Mouse (Mus musculus) hindbrain, embryonic 12.5 days (tissue): ENCODE results near the gene Fbxl17. TPM values are rescaled to one million over a fixed set of nuclear protein-coding genes. Genes with fewer than 3 reads are reported as not detected.

ENCODE experiments used
- ATAC-seq: fragments of 200-750 bp; cut with Nextera tagmentation; 2 replicates; pipeline ENCODE4 v1.8.0; 2017; ENCODE audit warnings: moderate TSS enrichment; ENCODE audit not compliant: low FRiP score
- H3K27ac ChIP-seq: fragments of 300-500 bp; sonication (generic); 2 replicates; pipeline ENCODE4 v1.5.1; 2016; ENCODE audit warnings: mild to moderate bottlenecking
- H3K27me3 ChIP-seq: fragments of 300-500 bp; sonication (generic); 2 replicates; pipeline ENCODE4 v1.6.1; 2016; ENCODE audit warnings: mild to moderate bottlenecking
- H3K36me3 ChIP-seq: fragments of 300-500 bp; sonication (generic); 2 replicates; pipeline ENCODE4 v1.6.1; 2016; ENCODE audit warnings: mild to moderate bottlenecking
- H3K4me1 ChIP-seq: fragments of 300-500 bp; sonication (generic); 2 replicates; pipeline ENCODE4 v1.6.1; 2016
- H3K4me2 ChIP-seq: fragments of 300-500 bp; sonication (generic); replicated peaks from 2 replicates; pipeline ENCODE4 v1.6.1; 2016; ENCODE audit warnings: mild to moderate bottlenecking
- H3K4me3 ChIP-seq: fragments of 300-500 bp; sonication (generic); 2 replicates; pipeline ENCODE4 v1.5.1; 2016; ENCODE audit warnings: mild to moderate bottlenecking
- H3K9ac ChIP-seq: fragments of 300-500 bp; sonication (generic); 2 replicates; pipeline ENCODE4 v1.6.1; 2016; ENCODE audit warnings: mild to moderate bottlenecking, moderate library complexity
- H3K9me3 ChIP-seq: fragments of 300-500 bp; sonication (generic); replicated peaks from 2 replicates; pipeline ENCODE4 v1.6.1; 2016; ENCODE audit warnings: mild to moderate bottlenecking
- WGBS: fragments of 180-500 bp; shearing (Covaris S2); methylation state at CpG from one replicate; pipeline ENCODE4 v1.1.7; 2016; 5-methylcytosine and 5-hydroxymethylcytosine counted together
- polyA plus RNA-seq: library from polyadenylated mRNA; unstranded; fragments of >200 nt; fragmentation: Nextera tagmentation; extraction: Ambion mirVana; gene quantifications from 2 replicates; pipeline ENCODE4 v1.2.1, GENCODE M21; 2016

Fbxl17 gene
- polyA plus RNA-seq, 1 experiment from 2014 or later = 10.3 TPM

GRCm38 (mm10) chr17:63166692-63167091 is 333.1 kb downstream of the Fbxl17 start:
- ATAC-seq = no peak

GRCm38 (mm10) chr17:63165847-63166246 is 334.0 kb downstream of the Fbxl17 start:
- Histone ChIP-seq H3K4me1 (no peaks in the 10 kb centered on the region), H3K4me2 (no peak overlapping the region), H3K9ac (no peak overlapping the region), H3K4me3 (no peak overlapping the region), H3K27ac (no peak overlapping the region), H3K9me3 (no peaks in the 10 kb centered on the region), H3K36me3 (no peaks in the 10 kb centered on the region), H3K27me3 (no peaks in the 10 kb centered on the region)
- ATAC-seq = no peak
- WGBS = 66% methylated on average over 13 of the region's 13 CpGs

More at GRCm38 (mm10) chr17:63166692-63167091, 333.1 kb downstream of the Fbxl17 start:
- H3K27ac ChIP-seq = no peak overlapping the region
- no peak overlapping the region for H3K9ac ChIP-seq
- H3K4me2 ChIP-seq = no peak overlapping the region
- H3K9me3 ChIP-seq = no peaks in the 10 kb centered on the region
- WGBS = 73% methylated on average over 3 of the region's 3 CpGs
- H3K27me3 ChIP-seq = no peaks in the 10 kb centered on the region
- H3K36me3 ChIP-seq = no peaks in the 10 kb centered on the region
- H3K4me1 ChIP-seq = peaks cover 5% of the 10 kb centered on the region
- no peak overlapping the region for H3K4me3 ChIP-seq

DNA sequence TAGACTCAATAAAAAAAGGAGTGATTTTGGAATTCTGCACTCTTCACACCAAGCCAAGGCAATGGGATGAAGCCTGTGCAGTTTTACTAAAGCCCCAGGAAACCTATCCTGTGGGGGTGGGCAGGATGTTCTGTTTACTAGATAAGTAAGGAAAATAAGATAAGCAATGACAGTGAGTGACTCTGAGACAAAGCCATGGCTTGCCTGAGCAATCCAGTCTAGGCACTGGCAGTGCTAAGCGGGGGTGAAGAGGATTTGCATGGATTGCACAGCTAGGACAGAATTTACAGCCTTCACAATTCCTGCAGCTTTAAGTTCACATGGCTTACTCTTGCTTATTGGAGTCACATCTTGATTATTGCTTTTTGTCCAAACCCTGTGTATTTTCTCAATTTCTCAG is 335.5 kb downstream of the Fbxl17 start:
- no peak for ATAC-seq
- Histone ChIP-seq H3K36me3 (no peaks in the 10 kb centered on the region), H3K27ac (no peak overlapping the region), H3K9ac (no peak overlapping the region), H3K4me1 (peaks cover 8% of the 10 kb centered on the region), H3K4me3 (no peak overlapping the region), H3K4me2 (no peak overlapping the region), H3K27me3 (no peaks in the 10 kb centered on the region), H3K9me3 (no peaks in the 10 kb centered on the region)
- WGBS = 65% methylated on average over 1 of the region's 1 CpGs

- H3K4me2 ChIP-seq = no peak overlapping the region
- H3K9ac ChIP-seq = no peak overlapping the region
- H3K36me3 ChIP-seq = no peaks in the 10 kb centered on the region
- no peaks in the 10 kb centered on the region for H3K27me3 ChIP-seq
- H3K27ac ChIP-seq = no peak overlapping the region
- WGBS = 63% methylated on average over 5 of the region's 5 CpGs
- no peaks in the 10 kb centered on the region for H3K9me3 ChIP-seq
- peaks cover 22% of the 10 kb centered on the region for H3K4me1 ChIP-seq
- no peak for ATAC-seq
- H3K4me3 ChIP-seq = no peak overlapping the region
Observed at GRCm38 (mm10) chr17:63161953-63162352, 337.9 kb downstream of the Fbxl17 start.

GRCm38 (mm10) chr17:63159196-63159595 is 340.6 kb downstream of the Fbxl17 start:
- H3K4me3 ChIP-seq = no peak overlapping the region
- H3K9me3 ChIP-seq = no peaks in the 10 kb centered on the region
- no peaks in the 10 kb centered on the region for H3K27me3 ChIP-seq
- no peak overlapping the region for H3K27ac ChIP-seq
- WGBS = 52% methylated on average over 7 of the region's 7 CpGs
- H3K36me3 ChIP-seq = no peaks in the 10 kb centered on the region
- no peak for ATAC-seq
- H3K9ac ChIP-seq = no peak overlapping the region
- no peak overlapping the region for H3K4me2 ChIP-seq
- H3K4me1 ChIP-seq = peaks cover 22% of the 10 kb centered on the region

DNA sequence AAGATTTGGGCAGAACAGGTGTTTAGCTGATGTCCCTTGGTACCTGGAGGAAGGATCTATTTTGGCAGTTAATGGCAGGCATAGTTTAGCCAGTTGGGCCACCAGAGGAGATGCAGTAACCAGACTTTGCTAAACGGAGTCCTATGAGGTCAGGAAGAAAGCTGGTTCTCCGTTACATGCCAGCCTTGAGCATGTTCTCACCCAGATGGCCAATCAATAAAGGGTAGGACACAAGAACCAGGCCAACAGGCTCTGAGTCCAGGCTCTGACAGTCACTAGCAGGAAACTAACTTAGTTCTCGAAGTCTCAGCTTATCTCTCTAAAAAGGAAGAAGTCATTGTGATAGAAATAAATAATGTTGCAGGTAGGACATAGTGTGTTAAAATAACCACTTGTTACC is 341.4 kb downstream of the Fbxl17 start:
- H3K27me3 ChIP-seq = no peaks in the 10 kb centered on the region; the same call in 1 of the 2 replicates
- H3K9me3 ChIP-seq = no peaks in the 10 kb centered on the region
- ATAC-seq = 0 out of 2 replicates have a peak, but pooled peaks have one; percentile 20
- 52% methylated on average over 3 of the region's 3 CpGs for WGBS
- no peaks in the 10 kb centered on the region for H3K36me3 ChIP-seq
- H3K4me2 ChIP-seq = no peak overlapping the region
- H3K27ac ChIP-seq = peak overlapping the region; percentile 45; the same call in 1 of the 2 replicates
- H3K4me3 ChIP-seq = no peak overlapping the region
- peaks cover 22% of the 10 kb centered on the region for H3K4me1 ChIP-seq
- no peak overlapping the region for H3K9ac ChIP-seq

GRCm38 (mm10) chr17:63157906-63158305 is 341.9 kb downstream of the Fbxl17 start:
- ATAC-seq = peak; percentile 76
- Histone ChIP-seq H3K36me3 (no peaks in the 10 kb centered on the region), H3K9me3 (no peaks in the 10 kb centered on the region), H3K27me3 (no peaks in the 10 kb centered on the region; the same call in 1 of the 2 replicates), H3K4me3 (no peak overlapping the region), H3K9ac (no peak overlapping the region), H3K4me1 (peaks cover 22% of the 10 kb centered on the region), H3K27ac (peak overlapping the region; percentile 45), H3K4me2 (no peak overlapping the region)
- WGBS = 13% methylated on average over 6 of the region's 6 CpGs

DNA sequence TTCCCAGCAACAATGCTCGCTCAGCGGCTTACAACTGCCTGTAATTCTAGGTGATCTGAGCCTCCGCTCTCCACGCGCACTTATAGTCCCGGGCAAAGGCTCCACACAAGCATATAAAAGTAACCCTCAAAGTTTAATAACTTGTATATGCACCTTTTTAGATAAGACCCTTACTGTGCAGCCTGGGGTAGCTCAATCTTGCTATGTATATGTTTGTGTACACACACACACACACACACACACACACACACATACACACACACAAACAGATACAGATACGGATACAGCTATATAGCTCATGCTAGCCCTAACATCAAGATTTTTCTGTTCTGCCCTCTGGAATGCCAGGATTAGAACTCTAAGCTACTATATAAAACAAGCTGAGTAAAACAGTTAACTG is 342.8 kb downstream of the Fbxl17 start:
- no peak overlapping the region for H3K4me2 ChIP-seq
- peaks cover 22% of the 10 kb centered on the region for H3K4me1 ChIP-seq
- H3K36me3 ChIP-seq = no peaks in the 10 kb centered on the region
- ATAC-seq = no peak
- H3K9me3 ChIP-seq = no peaks in the 10 kb centered on the region
- no peak overlapping the region for H3K9ac ChIP-seq
- no peaks in the 10 kb centered on the region; the same call in 1 of the 2 replicates for H3K27me3 ChIP-seq
- WGBS = 89% methylated on average over 7 of the region's 7 CpGs
- no peak overlapping the region for H3K4me3 ChIP-seq
- H3K27ac ChIP-seq = no peak overlapping the region

DNA sequence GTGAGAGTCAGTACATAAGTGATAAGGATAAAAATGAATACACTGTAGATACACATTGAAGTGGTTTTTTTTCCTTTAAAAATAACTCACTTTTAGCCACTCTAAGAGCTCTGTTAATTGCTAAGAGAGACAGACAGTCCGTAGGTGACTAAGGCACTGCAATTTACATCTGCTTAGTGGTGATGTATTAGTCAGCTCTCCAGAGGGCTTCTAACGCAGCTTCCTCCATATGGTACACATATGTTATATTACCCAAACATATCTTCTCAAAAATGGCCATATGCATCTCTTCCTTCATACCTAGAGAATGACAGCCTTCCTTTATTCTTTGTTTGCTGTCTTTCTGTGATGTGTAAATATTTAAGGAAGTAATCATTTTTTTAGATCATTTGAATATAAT is 353.3 kb downstream of the Fbxl17 start:
- Histone ChIP-seq H3K4me2 (no peak overlapping the region), H3K36me3 (no peaks in the 10 kb centered on the region), H3K9ac (no peak overlapping the region), H3K9me3 (no peaks in the 10 kb centered on the region), H3K27ac (peak overlapping the region; percentile 89), H3K4me1 (peaks cover 32% of the 10 kb centered on the region), H3K27me3 (no peaks in the 10 kb centered on the region), H3K4me3 (no peak overlapping the region)
- WGBS = 26% methylated on average over 2 of the region's 2 CpGs
- ATAC-seq = no peak

- Histone ChIP-seq H3K27me3 (no peaks in the 10 kb centered on the region), H3K27ac (peak overlapping the region; percentile 89), H3K36me3 (no peaks in the 10 kb centered on the region), H3K4me3 (no peak overlapping the region), H3K9me3 (no peaks in the 10 kb centered on the region), H3K4me2 (peak overlapping the region; percentile 29; the same call in 1 of the 2 replicates), H3K9ac (no peak overlapping the region), H3K4me1 (peaks cover 32% of the 10 kb centered on the region)
- WGBS = 18% methylated on average over 12 of the region's 12 CpGs
- peak; percentile 71 for ATAC-seq
Observed at GRCm38 (mm10) chr17:63145751-63146491, 353.9 kb downstream of the Fbxl17 start.

- no peaks in the 10 kb centered on the region for H3K36me3 ChIP-seq
- peak; percentile 89 for ATAC-seq
- no peaks in the 10 kb centered on the region for H3K9me3 ChIP-seq
- peak overlapping the region; percentile 89 for H3K27ac ChIP-seq
- no peak overlapping the region for H3K4me3 ChIP-seq
- peak overlapping the region; percentile 29; the same call in 1 of the 2 replicates for H3K4me2 ChIP-seq
- no peak overlapping the region for H3K9ac ChIP-seq
- H3K4me1 ChIP-seq = peaks cover 32% of the 10 kb centered on the region
- 18% methylated on average over 5 of the region's 5 CpGs for WGBS
- no peaks in the 10 kb centered on the region for H3K27me3 ChIP-seq
Observed at GRCm38 (mm10) chr17:63145311-63145741, 354.5 kb downstream of the Fbxl17 start.

DNA sequence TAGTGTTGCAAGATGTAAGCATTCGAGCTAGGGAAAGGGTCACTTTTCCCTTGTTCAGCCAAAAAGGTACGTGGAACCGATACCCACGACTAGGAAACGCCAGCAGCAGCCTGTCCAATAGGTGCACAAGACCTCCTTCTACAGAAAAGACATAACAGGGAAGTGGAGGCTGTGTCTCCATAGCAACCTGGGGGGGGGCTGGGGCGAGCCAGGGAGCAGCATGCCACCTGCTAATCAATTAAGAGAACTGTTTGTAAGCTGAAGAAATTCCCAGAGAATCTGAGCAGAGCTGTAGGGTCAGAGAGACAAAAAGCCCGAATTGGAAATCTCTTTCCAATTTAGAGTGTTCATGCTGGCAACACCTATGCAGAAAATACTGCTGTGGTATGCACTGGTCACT is 356.0 kb downstream of the Fbxl17 start:
- Histone ChIP-seq H3K27me3 (no peaks in the 10 kb centered on the region), H3K4me3 (no peak overlapping the region), H3K9ac (no peak overlapping the region), H3K4me2 (no peak overlapping the region), H3K27ac (no peak overlapping the region), H3K36me3 (no peaks in the 10 kb centered on the region), H3K9me3 (no peaks in the 10 kb centered on the region), H3K4me1 (peaks cover 32% of the 10 kb centered on the region)
- 40% methylated on average over 7 of the region's 7 CpGs for WGBS
- ATAC-seq = no peak

GRCm38 (mm10) chr17:63134805-63135204 is 365.0 kb downstream of the Fbxl17 start:
- no peaks in the 10 kb centered on the region for H3K27me3 ChIP-seq
- H3K4me1 ChIP-seq = no peaks in the 10 kb centered on the region
- H3K9me3 ChIP-seq = no peaks in the 10 kb centered on the region
- H3K9ac ChIP-seq = no peak overlapping the region
- no peak overlapping the region for H3K4me3 ChIP-seq
- no peak overlapping the region for H3K4me2 ChIP-seq
- no peak overlapping the region for H3K27ac ChIP-seq
- ATAC-seq = no peak
- H3K36me3 ChIP-seq = no peaks in the 10 kb centered on the region
- WGBS = 89% methylated on average over 5 of the region's 5 CpGs
